Mouse (Mus musculus) lung, embryonic 16.5 days (tissue): ENCODE results near the gene Lgals4. TPM values are rescaled to one million over a fixed set of nuclear protein-coding genes. Genes with fewer than 3 reads are reported as not detected.

Source experiments
- ATAC-seq: fragments of 200-750 bp; cut with Nextera tagmentation; 2 replicates; pipeline ENCODE4 v1.8.0; 2017; ENCODE audit warnings: low read depth, mild to moderate bottlenecking, moderate library complexity
- H3K27ac ChIP-seq: fragments of 300-500 bp; sonication (generic); 2 replicates; pipeline ENCODE4 v1.5.1; 2014; ENCODE audit warnings: mild to moderate bottlenecking, control low read depth, low read length
- H3K27me3 ChIP-seq: fragments of 300-500 bp; sonication (generic); 2 replicates; pipeline ENCODE4 v1.6.1; 2014; ENCODE audit warnings: low read depth, low read length, mixed read lengths; ENCODE audit not compliant: control insufficient read depth, insufficient read depth
- H3K36me3 ChIP-seq: fragments of 300-500 bp; sonication (generic); 2 replicates; pipeline ENCODE4 v1.6.1; 2014; ENCODE audit warnings: low read length; ENCODE audit not compliant: control insufficient read depth, insufficient read depth
- H3K4me1 ChIP-seq: fragments of 300-500 bp; sonication (generic); replicated peaks from 2 replicates; pipeline ENCODE4 v1.6.1; 2014; ENCODE audit warnings: low read length, mixed read lengths; ENCODE audit not compliant: control insufficient read depth, insufficient read depth
- H3K4me2 ChIP-seq: fragments of 300-500 bp; sonication (generic); 2 replicates; pipeline ENCODE4 v1.6.1; 2014; ENCODE audit warnings: low read depth, low read length, control low read depth
- H3K4me3 ChIP-seq: fragments of 300-500 bp; sonication (generic); 2 replicates; pipeline ENCODE4 v1.5.1; 2014; ENCODE audit warnings: mild to moderate bottlenecking, low read length, control low read depth
- H3K9ac ChIP-seq: fragments of 300-500 bp; sonication (generic); 2 replicates; pipeline ENCODE4 v1.6.1; 2014; ENCODE audit warnings: low read length, control low read depth
- H3K9me3 ChIP-seq: fragments of 300-500 bp; sonication (generic); 2 replicates; pipeline ENCODE4 v1.6.1; 2016; ENCODE audit warnings: low read length; ENCODE audit not compliant: control insufficient read depth
- WGBS: fragments of 180-500 bp; shearing (Covaris S2); extraction: QIAGEN DNeasy Blood & Tissue Kit; methylation state at CpG from one replicate; pipeline ENCODE4 v1.1.7; 2014; 5-methylcytosine and 5-hydroxymethylcytosine counted together
- polyA plus RNA-seq: library from polyadenylated mRNA; unstranded; fragments of >200 nt; fragmentation: Nextera tagmentation; extraction: Ambion mirVana; gene quantifications from 2 replicates; pipeline ENCODE4 v1.2.1, GENCODE M21; 2015

The Lgals4 gene
- polyA plus RNA-seq, 1 experiment from 2014 or later, result 12.5 TPM

GRCm38 (mm10) chr7:28847273-28847672 lies 13.6 kb downstream of the Lgals4 start:
- WGBS, result 42% methylated on average over 1 of the region's 1 CpGs
- no peak overlapping the region for H3K4me2 ChIP-seq

GRCm38 (mm10) chr7:28849700-28850236 lies 16.1 kb downstream of the Lgals4 start:
- peak; percentile 52 for ATAC-seq
- H3K9ac ChIP-seq, result 0 out of 2 replicates have a peak overlapping the region, but pooled peaks have one; percentile 2
- H3K27ac ChIP-seq, result no peak overlapping the region
- H3K9me3 ChIP-seq, result no peaks in the 10 kb centered on the region; the same call in 1 of the 2 replicates
- no peaks in the 10 kb centered on the region for H3K36me3 ChIP-seq
- H3K4me3 ChIP-seq, result no peak overlapping the region
- WGBS, result 30% methylated on average over 1 of the region's 1 CpGs
- no peaks in the 10 kb centered on the region for H3K27me3 ChIP-seq
- no peaks in the 10 kb centered on the region for H3K4me1 ChIP-seq
- H3K4me2 ChIP-seq, result no peak overlapping the region

More at GRCm38 (mm10) chr7:28847273-28847672, 13.6 kb downstream of the Lgals4 start:
- no peaks in the 10 kb centered on the region for H3K4me1 ChIP-seq
- peak; percentile 75 for ATAC-seq
- H3K4me3 ChIP-seq, result no peak overlapping the region
- H3K9ac ChIP-seq, result no peak overlapping the region
- peaks cover 3% of the 10 kb centered on the region for H3K9me3 ChIP-seq
- H3K36me3 ChIP-seq, result no peaks in the 10 kb centered on the region
- no peak overlapping the region for H3K27ac ChIP-seq
- no peaks in the 10 kb centered on the region for H3K27me3 ChIP-seq

GRCm38 (mm10) chr7:28850642-28851041 lies 17.0 kb downstream of the Lgals4 start:
- H3K27ac ChIP-seq, result no peak overlapping the region
- H3K4me1 ChIP-seq, result no peaks in the 10 kb centered on the region
- ATAC-seq, result no peak
- no peaks in the 10 kb centered on the region for H3K36me3 ChIP-seq
- WGBS, result 71% methylated on average over 4 of the region's 4 CpGs
- no peak overlapping the region for H3K4me3 ChIP-seq
- no peak overlapping the region for H3K4me2 ChIP-seq
- H3K9ac ChIP-seq, result no peak overlapping the region
- H3K27me3 ChIP-seq, result no peaks in the 10 kb centered on the region
- H3K9me3 ChIP-seq, result no peaks in the 10 kb centered on the region; the same call in 1 of the 2 replicates

GRCm38 (mm10) chr7:28859953-28860352 lies 26.3 kb downstream of the Lgals4 start:
- H3K9me3 ChIP-seq, result no peaks in the 10 kb centered on the region
- no peaks in the 10 kb centered on the region for H3K36me3 ChIP-seq
- H3K27me3 ChIP-seq, result no peaks in the 10 kb centered on the region
- no peak for ATAC-seq
- no peak overlapping the region for H3K9ac ChIP-seq
- H3K27ac ChIP-seq, result no peak overlapping the region
- WGBS, result 90% methylated on average over 2 of the region's 2 CpGs
- H3K4me1 ChIP-seq, result 0 out of 2 replicates have a peak, but pooled peaks cover 3% of the 10 kb centered on the region
- H3K4me2 ChIP-seq, result no peak overlapping the region
- H3K4me3 ChIP-seq, result no peak overlapping the region

GRCm38 (mm10) chr7:28860898-28861297 lies 27.2 kb downstream of the Lgals4 start:
- Histone ChIP-seq H3K4me3 (no peak overlapping the region), H3K9ac (no peak overlapping the region), H3K4me1 (peaks cover 6% of the 10 kb centered on the region), H3K27ac (no peak overlapping the region), H3K4me2 (no peak overlapping the region), H3K9me3 (no peaks in the 10 kb centered on the region), H3K36me3 (no peaks in the 10 kb centered on the region), H3K27me3 (no peaks in the 10 kb centered on the region)
- 89% methylated on average over 6 of the region's 6 CpGs for WGBS
- ATAC-seq, result no peak

- no peak overlapping the region for H3K9ac ChIP-seq
- H3K9me3 ChIP-seq, result no peaks in the 10 kb centered on the region
- no peaks in the 10 kb centered on the region for H3K36me3 ChIP-seq
- ATAC-seq, result no peak
- WGBS, result 72% methylated on average over 15 of the region's 15 CpGs
- H3K4me3 ChIP-seq, result no peak overlapping the region
- no peaks in the 10 kb centered on the region for H3K27me3 ChIP-seq
- no peak overlapping the region for H3K27ac ChIP-seq
- H3K4me1 ChIP-seq, result peaks cover 13% of the 10 kb centered on the region
- no peak overlapping the region for H3K4me2 ChIP-seq
Measured at GRCm38 (mm10) chr7:28862817-28863499, 29.3 kb downstream of the Lgals4 start.

- Histone ChIP-seq H3K4me2 (no peak within 1 kb of the TSS), H3K27ac (no peak within 1 kb of the TSS), H3K9me3 (no peaks in the 10 kb centered on the region), H3K4me1 (peaks cover 13% of the 10 kb centered on the region), H3K27me3 (no peaks in the 10 kb centered on the region), H3K9ac (no peak within 1 kb of the TSS), H3K36me3 (no peaks in the 10 kb centered on the region), H3K4me3 (no peak within 1 kb of the TSS)
- 72% methylated on average over 6 of the region's 6 CpGs for WGBS
- no peak for ATAC-seq
Measured at GRCm38 (mm10) chr7:28863540-28863939, 29.9 kb downstream of the Lgals4 start, which contains the start of gene Lgals7. Gene Lgals7 (plus strand): TSS chr7:28863853.

GRCm38 (mm10) chr7:28864288-28864750 lies 30.7 kb downstream of the Lgals4 start:
- WGBS, result 33% methylated on average over 9 of the region's 9 CpGs

GRCm38 (mm10) chr7:28865481-28866300 lies 32.0 kb downstream of the Lgals4 start:
- Histone ChIP-seq H3K4me1 (peaks cover 13% of the 10 kb centered on the region), H3K27ac (peak overlapping the region; percentile 43; the same call in 1 of the 2 replicates), H3K36me3 (no peaks in the 10 kb centered on the region)

More at GRCm38 (mm10) chr7:28864288-28864750, 30.7 kb downstream of the Lgals4 start:
- no peak for ATAC-seq
- H3K4me2 ChIP-seq, result no peak overlapping the region
- H3K9me3 ChIP-seq, result no peaks in the 10 kb centered on the region
- H3K27me3 ChIP-seq, result no peaks in the 10 kb centered on the region
- H3K4me1 ChIP-seq, result peaks cover 13% of the 10 kb centered on the region
- no peak overlapping the region for H3K9ac ChIP-seq
- no peak overlapping the region for H3K4me3 ChIP-seq
- H3K36me3 ChIP-seq, result no peaks in the 10 kb centered on the region
- H3K27ac ChIP-seq, result no peak overlapping the region

More at GRCm38 (mm10) chr7:28865481-28866300, 32.0 kb downstream of the Lgals4 start:
- WGBS, result 35% methylated on average over 33 of the region's 33 CpGs
- Histone ChIP-seq H3K27me3 (no peaks in the 10 kb centered on the region), H3K9ac (peak overlapping the region; percentile 57), H3K4me2 (peak overlapping the region; percentile 56), H3K9me3 (no peaks in the 10 kb centered on the region), H3K4me3 (peak overlapping the region; percentile 36)
- peak; percentile 81 for ATAC-seq
